Mouse (Mus musculus): Measurements from ENCODE around the gene Aqp11.

GRCm38 (mm10) chr7:97700173-97700572 is 37.9 kb downstream of the Aqp11 start:
- TF ChIP-seq CTCF (IDR thresholded peaks at IDR 0.05; ENCODE audit: low read depth, low read length) (no peak), GATA1 (IDR thresholded peaks at IDR 0.05; ENCODE audit: borderline replicate concordance, low read length) (no peak), TAL1 (conservative IDR thresholded peaks at IDR 0.05; ENCODE audit: low read depth, low read length) (no peak), POLR2AphosphoS5 (IDR thresholded peaks at IDR 0.05; ENCODE audit: insufficient replicate concordance, low read depth, low read length) (no peak), GATA2 (IDR thresholded peaks at IDR 0.05; ENCODE audit: borderline replicate concordance, low read depth, low read length) (no peak)

Measured in G1E (cell line).